In genomic region chr5:69209401-69209800, GRCm38 (mm10) we compare ENCODE assay signal across 18 mouse cellular contexts.
"Had no signal": no experiment of that assay in that cellular context is flagged by ENCODE, and none has a peak within 500 bp of the region (broad histone marks: within the 10 kb centered on the region; RNA-seq: fewer than 3 reads in every experiment).

No protein-coding gene starts in this region.

- H3K4me2 ChIP-seq: kidney, embryonic 15.5 days; limb, embryonic 13.5 days; liver, embryonic 12.5 days; liver, embryonic 15.5 days; midbrain, embryonic 12.5 days; stomach, embryonic 15.5 days had no signal

- H3K36me3 ChIP-seq: kidney, embryonic 15.5 days; limb, embryonic 10.5 days; limb, embryonic 13.5 days; liver, embryonic 12.5 days; liver, embryonic 15.5 days; midbrain, embryonic 12.5 days; stomach, embryonic 15.5 days had no signal

- ATAC-seq: liver, embryonic 12.5 days had no signal

- H3K4me3 ChIP-seq: kidney, embryonic 15.5 days; limb, embryonic 10.5 days; limb, embryonic 13.5 days; liver, embryonic 12.5 days; liver, embryonic 15.5 days; midbrain, embryonic 12.5 days; stomach, embryonic 15.5 days had no signal

- DNase-seq: kidney, adult 8-10 months; kidney, postnatal 10 days; kidney, postnatal 4 days; liver; lung, adult 18-20 months; right cerebral cortex, postnatal 25 days; spleen, adult 18-20 months; thymus, adult 2 months; thymus, postnatal 14 days; thymus, postnatal 4 days had no signal

- H3K27ac ChIP-seq: kidney, embryonic 15.5 days; limb, embryonic 10.5 days; limb, embryonic 13.5 days; liver, embryonic 12.5 days; liver, embryonic 15.5 days; macrophage; midbrain, embryonic 12.5 days; stomach, embryonic 15.5 days had no signal

- H3K9me3 ChIP-seq: kidney, embryonic 15.5 days; limb, embryonic 10.5 days; limb, embryonic 13.5 days; liver, embryonic 12.5 days; liver, embryonic 15.5 days; midbrain, embryonic 12.5 days; stomach, embryonic 15.5 days had no signal

- H3K27me3 ChIP-seq: kidney, embryonic 15.5 days; limb, embryonic 13.5 days; liver, embryonic 12.5 days; liver, embryonic 15.5 days; midbrain, embryonic 12.5 days; stomach, embryonic 15.5 days had no signal

- H3K4me1 ChIP-seq: kidney, embryonic 15.5 days; limb, embryonic 10.5 days; limb, embryonic 13.5 days; liver, embryonic 12.5 days; liver, embryonic 15.5 days; midbrain, embryonic 12.5 days; stomach, embryonic 15.5 days had no signal

- H3K9ac ChIP-seq: kidney, embryonic 15.5 days; limb, embryonic 13.5 days; liver, embryonic 12.5 days; liver, embryonic 15.5 days; midbrain, embryonic 12.5 days; stomach, embryonic 15.5 days had no signal
